ENCODE assay signal across 23 mouse cellular contexts in genomic region chr7:80071209-80071608, GRCm38 (mm10). TPM values are rescaled to one million over a fixed set of nuclear protein-coding genes. Genes with fewer than 3 reads are reported as not detected.
DNase-seq lines count a peak whose midpoint lies in the region; ATAC-seq and TF ChIP-seq lines count a peak whose summit lies in the region.
"Had no signal": no experiment of that assay in that cellular context is flagged by ENCODE, and none has a peak within 500 bp of the region (broad histone marks: within the 10 kb centered on the region; RNA-seq: fewer than 3 reads in every experiment).

No protein-coding gene starts in this region.

- no peak for TF ChIP-seq CTCF in bone marrow macrophage, adult 2 months (IDR thresholded peaks at IDR 0.05; ENCODE audit: low read depth, low read length)
- no peak for TF ChIP-seq CTCF in olfactory bulb, adult 2 months (IDR thresholded peaks at IDR 0.05; ENCODE audit: insufficient read depth, low read depth, low read length)

- peaks cover 98% of the 10 kb centered on the region for H3K4me1 ChIP-seq in forebrain, embryonic 10.5 days
- peaks cover 38% of the 10 kb centered on the region for H3K4me1 ChIP-seq in forebrain, embryonic 14.5 days (ENCODE audit: control insufficient read depth, insufficient read depth, low read length)
- peaks cover 84% of the 10 kb centered on the region for H3K4me1 ChIP-seq in heart, embryonic 12.5 days (replicated peaks)
- H3K4me1 ChIP-seq in bone marrow macrophage, adult 2 months (ENCODE audit: control insufficient read depth, insufficient read depth, low read length), result peaks cover 85% of the 10 kb centered on the region
- peaks cover 74% of the 10 kb centered on the region for H3K4me1 ChIP-seq in olfactory bulb, adult 2 months (ENCODE audit: control insufficient read depth, insufficient read depth, low read length)

- H3K27me3 ChIP-seq in forebrain, embryonic 10.5 days (ENCODE audit: poor library complexity, severe bottlenecking), result no peaks in the 10 kb centered on the region
- no peaks in the 10 kb centered on the region for H3K27me3 ChIP-seq in forebrain, embryonic 14.5 days (replicated peaks; ENCODE audit: control insufficient read depth, insufficient read depth, low read length)
- no peaks in the 10 kb centered on the region for H3K27me3 ChIP-seq in heart, embryonic 12.5 days (replicated peaks)
- H3K27me3 ChIP-seq: embryonic facial prominence, embryonic 13.5 days; forebrain, embryonic 15.5 days; heart, embryonic 15.5 days; intestine, embryonic 15.5 days had no signal

- TF ChIP-seq POLR2A in bone marrow macrophage, adult 2 months (IDR thresholded peaks at IDR 0.05; ENCODE audit: borderline replicate concordance, low read depth, low read length), result no peak
- no peak for TF ChIP-seq POLR2A in olfactory bulb, adult 2 months (IDR thresholded peaks at IDR 0.05; ENCODE audit: insufficient read depth, low read depth, low read length)

- 88% methylated on average over 9 of the region's 9 CpGs for WGBS in forebrain, embryonic 10.5 days
- 94% methylated on average over 9 of the region's 9 CpGs for WGBS in forebrain, embryonic 14.5 days
- WGBS in heart, embryonic 12.5 days, result 86% methylated on average over 9 of the region's 9 CpGs
- WGBS in olfactory bulb, adult 2 months, result 88% methylated on average over 9 of the region's 9 CpGs

- ATAC-seq in forebrain, embryonic 14.5 days, result no peak
- ATAC-seq in heart, embryonic 12.5 days (ENCODE audit: insufficient number of reproducible peaks, low FRiP score), result no peak
- ATAC-seq: CD4-positive, CD25-positive, alpha-beta regulatory T cell, adult 4 months; forebrain, embryonic 15.5 days; intestine, embryonic 15.5 days had no signal

- H3K27ac ChIP-seq in forebrain, embryonic 10.5 days, result peak overlapping the region; percentile 76
- no peak overlapping the region for H3K27ac ChIP-seq in forebrain, embryonic 14.5 days (ENCODE audit: low read depth, low read length)
- H3K27ac ChIP-seq in heart, embryonic 12.5 days (ENCODE audit: poor library complexity, severe bottlenecking), result no peak overlapping the region
- 0 out of 2 replicates have a peak overlapping the region, but pooled peaks have one; percentile 28 for H3K27ac ChIP-seq in bone marrow macrophage, adult 2 months (ENCODE audit: insufficient read depth, low read depth, low read length)
- H3K27ac ChIP-seq in olfactory bulb, adult 2 months (ENCODE audit: insufficient read depth, low read depth, low read length), result 0 out of 2 replicates have a peak overlapping the region, but pooled peaks have one; percentile 37
- H3K27ac ChIP-seq: embryonic facial prominence, embryonic 13.5 days; forebrain, embryonic 15.5 days; intestine, embryonic 15.5 days had no signal

- H3K9me3 ChIP-seq in forebrain, embryonic 10.5 days, result no peaks in the 10 kb centered on the region
- no peaks in the 10 kb centered on the region for H3K9me3 ChIP-seq in forebrain, embryonic 14.5 days (replicated peaks; ENCODE audit: control insufficient read depth, low read length)
- no peaks in the 10 kb centered on the region for H3K9me3 ChIP-seq in heart, embryonic 12.5 days (replicated peaks)
- H3K9me3 ChIP-seq: embryonic facial prominence, embryonic 13.5 days; forebrain, embryonic 15.5 days; G1E; heart, embryonic 15.5 days; intestine, embryonic 15.5 days had no signal

- DNase-seq in forebrain, embryonic 10.5 days (ENCODE audit: extremely low spot score, low spot score), result no peak
- DNase-seq in forebrain, embryonic 14.5 days (ENCODE audit: low spot score), result no peak
- DNase-seq in heart, postnatal 4 days, result no peak
- DNase-seq in urinary bladder, adult 2 months (ENCODE audit: low spot score), result no peak
- DNase-seq: adrenal gland, adult 8-10 months; adrenal gland, postnatal 36 days; B cell, adult 2 months; cerebellum, adult 11-12 months; cerebellum, adult 9-10 months; cerebellum, postnatal 25 days; gastrocnemius, postnatal 25 days; heart, postnatal 14 days; kidney, adult 18-20 months had no signal

- no peak overlapping the region for H3K4me3 ChIP-seq in forebrain, embryonic 10.5 days
- no peak overlapping the region for H3K4me3 ChIP-seq in forebrain, embryonic 14.5 days (ENCODE audit: low read depth, low read length)
- no peak overlapping the region for H3K4me3 ChIP-seq in heart, embryonic 12.5 days
- no peak overlapping the region for H3K4me3 ChIP-seq in bone marrow macrophage, adult 2 months (ENCODE audit: insufficient read depth, low read length)
- H3K4me3 ChIP-seq in olfactory bulb, adult 2 months (ENCODE audit: insufficient read depth, low read depth, low read length), result no peak overlapping the region
- H3K4me3 ChIP-seq: embryonic facial prominence, embryonic 13.5 days; forebrain, embryonic 15.5 days; heart, embryonic 15.5 days; intestine, embryonic 15.5 days had no signal

- no peak overlapping the region for H3K9ac ChIP-seq in forebrain, embryonic 14.5 days (ENCODE audit: low read length)
- peak overlapping the region; percentile 17; the same call in 1 of the 2 replicates for H3K9ac ChIP-seq in heart, embryonic 12.5 days
- H3K9ac ChIP-seq: embryonic facial prominence, embryonic 13.5 days; forebrain, embryonic 15.5 days; heart, embryonic 15.5 days; intestine, embryonic 15.5 days had no signal

- peaks cover 9% of the 10 kb centered on the region; the same call in 1 of the 2 replicates for H3K36me3 ChIP-seq in forebrain, embryonic 10.5 days (replicated peaks)
- no peaks in the 10 kb centered on the region for H3K36me3 ChIP-seq in forebrain, embryonic 14.5 days (ENCODE audit: control insufficient read depth, insufficient read depth, low read length)
- H3K36me3 ChIP-seq in heart, embryonic 12.5 days, result no peaks in the 10 kb centered on the region
- H3K36me3 ChIP-seq: embryonic facial prominence, embryonic 13.5 days; forebrain, embryonic 15.5 days; heart, embryonic 15.5 days; intestine, embryonic 15.5 days had no signal

- no peak overlapping the region for H3K4me2 ChIP-seq in forebrain, embryonic 14.5 days (ENCODE audit: low read length)
- no peak overlapping the region for H3K4me2 ChIP-seq in heart, embryonic 12.5 days
- H3K4me2 ChIP-seq: embryonic facial prominence, embryonic 13.5 days; forebrain, embryonic 15.5 days; heart, embryonic 15.5 days; hindbrain, embryonic 14.5 days; intestine, embryonic 15.5 days had no signal

RNA-seq across cellular contexts. Expression of gene Idh2, which starts 44.0 kb away (rescaled TPM):
- polyA plus RNA-seq in forebrain, embryonic 10.5 days (2016; fragmentation: Nextera tagmentation; extraction: Ambion mirVana), result 462 and 476 TPM in 2 replicates
- 315 and 338 TPM in 2 replicates for polyA plus RNA-seq in forebrain, embryonic 14.5 days (2014; fragmentation: Nextera tagmentation; extraction: Ambion mirVana)
- polyA plus RNA-seq in heart, embryonic 12.5 days (2016; fragmentation: Nextera tagmentation; extraction: Ambion mirVana), result 1,569 and 1,607 TPM in 2 replicates
- total RNA-seq in heart, postnatal 4 days (2021), result 1,000 to 10,000 TPM; 1,640 to 1,742 TPM
- polyA plus RNA-seq in bone marrow macrophage, adult 2 months (2012; ENCODE audit: insufficient read depth, insufficient read length, missing spikeins), result 48.6 and 55.9 TPM in 2 replicates
- polyA plus RNA-seq in olfactory bulb, adult 2 months (2012; ENCODE audit: insufficient read depth, insufficient read length, low replicate concordance, missing spikeins), result not detected in 2 replicates
- polyA plus RNA-seq in urinary bladder, adult 2 months (2012; rRNA removed), result 86.8 and 101 TPM in 2 replicates

RNA-seq across cellular contexts. Expression of gene Zfp710, which starts 46.6 kb away (rescaled TPM):
- polyA plus RNA-seq in forebrain, embryonic 10.5 days (2016; fragmentation: Nextera tagmentation; extraction: Ambion mirVana), result 33.3 and 33.4 TPM in 2 replicates
- 17.6 and 18.3 TPM in 2 replicates for polyA plus RNA-seq in forebrain, embryonic 14.5 days (2014; fragmentation: Nextera tagmentation; extraction: Ambion mirVana)
- 13.5 and 13.7 TPM in 2 replicates for polyA plus RNA-seq in heart, embryonic 12.5 days (2016; fragmentation: Nextera tagmentation; extraction: Ambion mirVana)
- 10 to 100 TPM; 20.3 to 20.7 TPM for total RNA-seq in heart, postnatal 4 days (2021)
- 125 and 138 TPM in 2 replicates for polyA plus RNA-seq in bone marrow macrophage, adult 2 months (2012; ENCODE audit: insufficient read depth, insufficient read length, missing spikeins)
- not detected in 2 replicates for polyA plus RNA-seq in olfactory bulb, adult 2 months (2012; ENCODE audit: insufficient read depth, insufficient read length, low replicate concordance, missing spikeins)
- 15.6 and 18.8 TPM in 2 replicates for polyA plus RNA-seq in urinary bladder, adult 2 months (2012; rRNA removed)

Comparison
In these comparisons a context has a peak if more than half of its experiments do, and no peak if none do; other contexts are left out.
1. H3K27ac ChIP-seq: peak in forebrain, embryonic 10.5 days (single experiment), bone marrow macrophage, adult 2 months (single experiment) and olfactory bulb, adult 2 months (single experiment); none in forebrain, embryonic 14.5 days (single experiment) and heart, embryonic 12.5 days (single experiment).